Mouse (Mus musculus) ovary, postnatal 14 days (tissue): ENCODE data around the gene Fndc10.
"Not testable (repeated sequence)": the region's sequence is repeated elsewhere in the genome, so short reads cannot be mapped to it uniquely, and the experiment has no call there.

ENCODE experiments used
- DNase-seq: peaks from one replicate; pipeline ENCODE4 v3.0.0; 2022; ENCODE audit warnings: low spot score

Fndc10 gene

GRCm38 (mm10) chr4:155735788-155736187, 41.6 kb downstream of the Fndc10 start:
- DNase-seq = no peak

- no peak for DNase-seq
Measured at GRCm38 (mm10) chr4:155736421-155736820, 42.3 kb downstream of the Fndc10 start.

GRCm38 (mm10) chr4:155738262-155738661, 44.1 kb downstream of the Fndc10 start:
- no peak for DNase-seq

GRCm38 (mm10) chr4:155739152-155739551, 45.0 kb downstream of the Fndc10 start:
- DNase-seq = no peak

GRCm38 (mm10) chr4:155739741-155740636, 45.8 kb downstream of the Fndc10 start:
- no peak for DNase-seq

GRCm38 (mm10) chr4:155740681-155741080, 46.5 kb downstream of the Fndc10 start:
- not testable (repeated sequence) for DNase-seq

GRCm38 (mm10) chr4:155742684-155743083, 48.5 kb downstream of the Fndc10 start:
- DNase-seq = no peak

GRCm38 (mm10) chr4:155744474-155744873, 50.3 kb downstream of the Fndc10 start:
- DNase-seq = no peak

GRCm38 (mm10) chr4:155745136-155745535, 51.0 kb downstream of the Fndc10 start:
- DNase-seq = no peak
